Mouse (Mus musculus) G1E (cell line): ENCODE results near the gene Fat4.

Source experiments
- CTCF ChIP-seq: IDR thresholded peaks from 2 replicates; pipeline ENCODE4 v1.5.1; 2012; ENCODE audit warnings: low read depth, low read length, inconsistent platforms, mixed read lengths
- GATA1 ChIP-seq: IDR thresholded peaks from 2 replicates; pipeline ENCODE4 v1.6.1; 2012; ENCODE audit warnings: borderline replicate concordance, low read length, inconsistent platforms, mixed read lengths

GRCm38 (mm10) chr3:38921031-38921430 lies 34.3 kb downstream of the Fat4 start:
- no peak for TF ChIP-seq CTCF
- TF ChIP-seq GATA1, result no peak
